ENCODE assay signal across 10 mouse cellular contexts in the genomic region with DNA sequence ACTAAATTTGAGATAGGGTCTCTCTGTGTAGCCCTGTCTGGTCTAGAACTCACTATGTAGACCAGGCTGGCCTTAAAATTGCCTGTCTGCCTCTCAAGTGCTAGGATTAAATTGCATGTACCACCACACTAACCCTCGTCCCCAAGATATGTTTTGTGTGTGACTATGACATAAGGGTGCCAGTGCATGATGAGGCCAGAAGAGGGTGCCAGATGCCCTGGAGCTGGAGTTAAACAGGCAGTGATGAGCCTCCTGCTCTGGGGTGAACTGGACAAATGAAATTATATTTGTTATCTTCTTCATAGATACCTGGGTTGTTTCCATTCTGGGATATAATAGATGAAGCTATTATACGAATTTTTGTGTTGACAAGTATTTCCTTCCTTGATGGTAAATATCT. TPM values are rescaled to one million over a fixed set of nuclear protein-coding genes. Genes with fewer than 3 reads are reported as not detected.
A peak's percentile ranks its signal among the peaks of the same experiment; 100 is the strongest.
DNase-seq lines count a peak whose midpoint lies in the region; ATAC-seq and TF ChIP-seq lines count a peak whose summit lies in the region.
"Had no signal": no experiment of that assay in that cellular context is flagged by ENCODE, and none has a peak within 500 bp of the region (broad histone marks: within the 10 kb centered on the region; RNA-seq: fewer than 3 reads in every experiment).

No protein-coding gene starts in this region.

- WGBS in forebrain, postnatal 0 days = 73% methylated on average over 2 of the region's 2 CpGs
- WGBS in forebrain, embryonic 10.5 days = 80% methylated on average over 2 of the region's 2 CpGs
- WGBS in thymus, adult 2 months = 90% methylated on average over 2 of the region's 2 CpGs

- peak; percentile 48 for TF ChIP-seq CTCF in forebrain, postnatal 0 days (IDR thresholded peaks at IDR 0.05; ENCODE audit: low read depth)
- no peak for TF ChIP-seq CTCF in thymus, adult 2 months (IDR thresholded peaks at IDR 0.05; ENCODE audit: borderline replicate concordance, control insufficient read depth, extremely low read depth, insufficient read depth, low read length, poor library complexity)

- no peaks in the 10 kb centered on the region for H3K36me3 ChIP-seq in forebrain, postnatal 0 days (ENCODE audit: insufficient read depth)
- H3K36me3 ChIP-seq in forebrain, embryonic 10.5 days (replicated peaks) = no peaks in the 10 kb centered on the region
- H3K36me3 ChIP-seq in thymus, adult 2 months (ENCODE audit: control insufficient read depth, insufficient read depth, low read length) = no peaks in the 10 kb centered on the region

- no peaks in the 10 kb centered on the region for H3K4me1 ChIP-seq in forebrain, postnatal 0 days (ENCODE audit: insufficient read depth)
- H3K4me1 ChIP-seq in forebrain, embryonic 10.5 days = no peaks in the 10 kb centered on the region
- H3K4me1 ChIP-seq in thymus, adult 2 months (replicated peaks; ENCODE audit: control insufficient read depth, insufficient read depth, low read length) = no peaks in the 10 kb centered on the region

- no peak overlapping the region for H3K27ac ChIP-seq in forebrain, postnatal 0 days (ENCODE audit: low read depth, low read length)
- H3K27ac ChIP-seq in forebrain, embryonic 10.5 days = no peak overlapping the region
- H3K27ac ChIP-seq in thymus, adult 2 months (ENCODE audit: control insufficient read depth, insufficient read depth, low read length) = no peak overlapping the region

- ATAC-seq in forebrain, postnatal 0 days = no peak

- no peaks in the 10 kb centered on the region for H3K9me3 ChIP-seq in forebrain, postnatal 0 days (ENCODE audit: low read length)
- H3K9me3 ChIP-seq in forebrain, embryonic 10.5 days = no peaks in the 10 kb centered on the region; the same call in 1 of the 2 replicates

- TF ChIP-seq POLR2A in thymus, adult 2 months (IDR thresholded peaks at IDR 0.05; ENCODE audit: control insufficient read depth, extremely low read depth, insufficient read depth, low read length, poor library complexity) = no peak

- H3K4me2 ChIP-seq in forebrain, postnatal 0 days (ENCODE audit: low read depth) = no peak overlapping the region

- H3K9ac ChIP-seq in forebrain, postnatal 0 days = no peak overlapping the region

- DNase-seq in forebrain, postnatal 0 days = no peak
- DNase-seq in forebrain, embryonic 10.5 days (ENCODE audit: extremely low spot score, low spot score) = no peak
- DNase-seq in thymus, postnatal 4 days = peak; percentile 35
- no peak for DNase-seq in thymus, adult 2 months
- peak; percentile 26 for DNase-seq in induced T-regulatory cell, adult 2 months (ENCODE audit: low read depth)
- no peak for DNase-seq in spleen, postnatal 4 days (ENCODE audit: low spot score in 2 of 2)
- no peak for DNase-seq in urinary bladder, adult 18-20 months (ENCODE audit: low spot score in 2 of 2)
- DNase-seq in natural killer cell, adult 2 months (ENCODE audit: low spot score in 2 of 2) = no peak
- DNase-seq: layer of hippocampus, adult 9-11 months; right cerebral cortex, postnatal 25 days had no signal

- no peak overlapping the region for H3K4me3 ChIP-seq in forebrain, postnatal 0 days (ENCODE audit: low read depth, low read length)
- H3K4me3 ChIP-seq in forebrain, embryonic 10.5 days = no peak overlapping the region
- H3K4me3 ChIP-seq in thymus, adult 2 months (ENCODE audit: control insufficient read depth, insufficient read depth, low read length) = no peak overlapping the region

- no peaks in the 10 kb centered on the region for H3K27me3 ChIP-seq in forebrain, postnatal 0 days (ENCODE audit: insufficient read depth, low read length)
- H3K27me3 ChIP-seq in forebrain, embryonic 10.5 days (ENCODE audit: poor library complexity, severe bottlenecking) = no peaks in the 10 kb centered on the region
- H3K27me3 ChIP-seq in thymus, adult 2 months (ENCODE audit: control insufficient read depth, insufficient read depth, low read length) = no peaks in the 10 kb centered on the region

RNA-seq across cellular contexts. Expression of gene Slc30a5, which starts 10.7 kb away (rescaled TPM):
- total RNA-seq in forebrain, postnatal 0 days (2014; rRNA removed) = 44.8 and 59.7 TPM in 2 replicates
- polyA plus RNA-seq in forebrain, postnatal 0 days (2015; fragmentation: Nextera tagmentation; extraction: Ambion mirVana) = 16.9 and 23.0 TPM in 2 replicates
- polyA plus RNA-seq in forebrain, embryonic 10.5 days (2016; fragmentation: Nextera tagmentation; extraction: Ambion mirVana) = 37.0 and 38.5 TPM in 2 replicates
- polyA plus RNA-seq in thymus, adult 2 months (2012; rRNA removed) = 31.4 and 33.4 TPM in 2 replicates

RNA-seq across cellular contexts. Expression of gene Ccnb1, which starts 57.6 kb away (rescaled TPM):
- total RNA-seq in forebrain, postnatal 0 days (2014; rRNA removed) = 16.5 and 17.1 TPM in 2 replicates
- polyA plus RNA-seq in forebrain, postnatal 0 days (2015; fragmentation: Nextera tagmentation; extraction: Ambion mirVana) = 22.8 and 26.2 TPM in 2 replicates
- polyA plus RNA-seq in forebrain, embryonic 10.5 days (2016; fragmentation: Nextera tagmentation; extraction: Ambion mirVana) = 495 and 524 TPM in 2 replicates
- 63.7 and 76.8 TPM in 2 replicates for polyA plus RNA-seq in thymus, adult 2 months (2012; rRNA removed)

Comparison
In these comparisons a context has a peak if more than half of its experiments do, and no peak if none do; other contexts are left out.
1. DNase-seq: peak in thymus, postnatal 4 days (single experiment) and induced T-regulatory cell, adult 2 months (single experiment); none in forebrain, postnatal 0 days (single experiment), forebrain, embryonic 10.5 days (single experiment), thymus, adult 2 months (single experiment), spleen, postnatal 4 days (0 of 2), urinary bladder, adult 18-20 months (0 of 2) and natural killer cell, adult 2 months (0 of 2).